Mouse (Mus musculus) heart, embryonic 12.5 days (tissue): ENCODE measurements at regions not wholly inside any gene's neighbourhood (a gene's known extent, or its start where the extent isn't known, plus 50 kb on each side); places are given as distances from the start of the nearest gene placed in this dataset.

Experiments used
- ATAC-seq: fragments of 200-750 bp; cut with Nextera tagmentation; 2 replicates; pipeline ENCODE4 v1.8.0; 2017; ENCODE audit warnings: moderate TSS enrichment, moderate library complexity; ENCODE audit not compliant: insufficient number of reproducible peaks, low FRiP score
- H3K27ac ChIP-seq: fragments of 300-500 bp; sonication (generic); 2 replicates; pipeline ENCODE4 v1.5.1; 2016; ENCODE audit warnings: mild to moderate bottlenecking, moderate library complexity; ENCODE audit not compliant: poor library complexity, severe bottlenecking
- H3K27me3 ChIP-seq: fragments of 300-500 bp; sonication (generic); replicated peaks from 2 replicates; pipeline ENCODE4 v1.6.1; 2016; ENCODE audit warnings: mild to moderate bottlenecking, moderate library complexity
- H3K36me3 ChIP-seq: fragments of 300-500 bp; sonication (generic); 2 replicates; pipeline ENCODE4 v1.6.1; 2016; ENCODE audit warnings: mild to moderate bottlenecking, moderate library complexity
- H3K4me1 ChIP-seq: fragments of 300-500 bp; sonication (generic); replicated peaks from 2 replicates; pipeline ENCODE4 v1.6.1; 2016; ENCODE audit warnings: mild to moderate bottlenecking
- H3K4me2 ChIP-seq: fragments of 300-500 bp; sonication (generic); 2 replicates; pipeline ENCODE4 v1.6.1; 2016; ENCODE audit warnings: mild to moderate bottlenecking, moderate library complexity
- H3K4me3 ChIP-seq: fragments of 300-500 bp; sonication (generic); 2 replicates; pipeline ENCODE4 v1.5.1; 2016; ENCODE audit warnings: mild to moderate bottlenecking
- H3K9ac ChIP-seq: fragments of 300-500 bp; sonication (generic); 2 replicates; pipeline ENCODE4 v1.6.1; 2016; ENCODE audit warnings: mild to moderate bottlenecking, moderate library complexity
- H3K9me3 ChIP-seq: fragments of 300-500 bp; sonication (generic); replicated peaks from 2 replicates; pipeline ENCODE4 v1.6.1; 2016; ENCODE audit warnings: mild to moderate bottlenecking, moderate library complexity
- WGBS: fragments of 180-500 bp; shearing (Covaris S2); methylation state at CpG from one replicate; pipeline ENCODE4 v1.1.7; 2016; 5-methylcytosine and 5-hydroxymethylcytosine counted together

GRCm38 (mm10) chr4:34227611-34228010 is 177.6 kb upstream of the Spaca1 start:
- H3K36me3 ChIP-seq = no peaks in the 10 kb centered on the region
- H3K9me3 ChIP-seq = no peaks in the 10 kb centered on the region
- no peak overlapping the region for H3K4me3 ChIP-seq
- no peak overlapping the region for H3K9ac ChIP-seq
- 72% methylated on average over 5 of the region's 5 CpGs for WGBS
- H3K27me3 ChIP-seq = no peaks in the 10 kb centered on the region
- no peak for ATAC-seq
- H3K4me2 ChIP-seq = no peak overlapping the region
- no peak overlapping the region for H3K27ac ChIP-seq
- 0 out of 2 replicates have a peak, but pooled peaks cover 4% of the 10 kb centered on the region for H3K4me1 ChIP-seq

GRCm38 (mm10) chr4:34231270-34231669 is 181.3 kb upstream of the Spaca1 start:
- ATAC-seq = 0 out of 2 replicates have a peak, but pooled peaks have one; percentile 48
- no peaks in the 10 kb centered on the region for H3K9me3 ChIP-seq

GRCm38 (mm10) chr4:34234204-34234603 is 184.2 kb upstream of the Spaca1 start:
- no peaks in the 10 kb centered on the region for H3K27me3 ChIP-seq
- no peaks in the 10 kb centered on the region for H3K4me1 ChIP-seq
- no peaks in the 10 kb centered on the region for H3K9me3 ChIP-seq
- no peak overlapping the region for H3K4me3 ChIP-seq
- H3K9ac ChIP-seq = no peak overlapping the region
- no peaks in the 10 kb centered on the region for H3K36me3 ChIP-seq
- 70% methylated on average over 11 of the region's 11 CpGs for WGBS
- no peak overlapping the region for H3K4me2 ChIP-seq
- no peak for ATAC-seq
- H3K27ac ChIP-seq = no peak overlapping the region

More at GRCm38 (mm10) chr4:34231270-34231669, 181.3 kb upstream of the Spaca1 start:
- no peak overlapping the region for H3K9ac ChIP-seq
- 9% methylated on average over 3 of the region's 3 CpGs for WGBS
- H3K27ac ChIP-seq = no peak overlapping the region
- no peaks in the 10 kb centered on the region for H3K27me3 ChIP-seq
- no peak overlapping the region for H3K4me2 ChIP-seq
- H3K36me3 ChIP-seq = no peaks in the 10 kb centered on the region
- H3K4me1 ChIP-seq = 0 out of 2 replicates have a peak, but pooled peaks cover 4% of the 10 kb centered on the region
- no peak overlapping the region for H3K4me3 ChIP-seq

DNA sequence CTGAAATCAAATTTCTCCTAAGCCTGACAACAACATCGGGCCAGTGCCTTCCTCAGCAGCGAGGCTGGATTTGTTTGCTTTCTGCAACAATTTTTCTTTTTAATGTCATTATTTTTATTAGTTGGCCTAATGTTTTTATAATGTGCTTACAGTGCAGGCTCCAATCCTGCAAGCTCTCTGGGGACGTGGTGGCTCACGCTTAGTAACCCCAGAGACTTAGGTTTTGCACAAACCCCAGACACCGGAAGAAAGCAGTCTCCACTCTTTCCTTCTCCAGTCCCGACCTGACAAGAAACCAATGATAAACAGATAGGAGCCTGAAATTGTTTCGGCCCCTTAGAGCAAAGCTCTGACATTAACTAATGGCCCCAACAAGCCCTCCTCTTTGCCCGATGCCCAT is 184.7 kb upstream of the Spaca1 start:
- Histone ChIP-seq H3K4me2 (no peak overlapping the region), H3K4me1 (no peaks in the 10 kb centered on the region), H3K27me3 (no peaks in the 10 kb centered on the region), H3K36me3 (no peaks in the 10 kb centered on the region), H3K9me3 (no peaks in the 10 kb centered on the region), H3K27ac (no peak overlapping the region), H3K9ac (no peak overlapping the region), H3K4me3 (no peak overlapping the region)
- no peak for ATAC-seq
- 69% methylated on average over 8 of the region's 8 CpGs for WGBS

DNA sequence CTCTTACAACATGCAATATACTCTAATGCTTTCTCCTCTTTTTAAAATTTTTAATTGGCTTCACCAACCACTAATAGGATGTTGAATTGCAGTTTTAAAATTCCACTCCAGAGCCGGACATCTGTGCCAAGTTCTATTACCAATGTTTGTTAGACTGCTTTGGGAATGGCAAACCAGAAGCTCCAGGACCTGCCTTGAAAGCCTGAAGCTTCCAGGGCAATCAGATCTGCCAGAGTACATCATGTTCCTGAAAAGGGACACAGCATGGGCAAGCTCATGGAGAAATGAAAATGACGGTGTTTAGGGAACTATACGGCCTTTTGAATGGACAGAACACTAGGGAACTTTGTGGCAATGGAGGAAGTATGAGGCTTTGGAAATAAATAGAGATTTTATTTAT is 187.8 kb upstream of the Spaca1 start:
- no peak overlapping the region for H3K9ac ChIP-seq
- no peaks in the 10 kb centered on the region for H3K4me1 ChIP-seq
- no peak overlapping the region for H3K27ac ChIP-seq
- no peak for ATAC-seq
- H3K27me3 ChIP-seq = no peaks in the 10 kb centered on the region
- no peaks in the 10 kb centered on the region for H3K9me3 ChIP-seq
- WGBS = 83% methylated on average over 3 of the region's 3 CpGs
- H3K4me2 ChIP-seq = no peak overlapping the region
- H3K36me3 ChIP-seq = no peaks in the 10 kb centered on the region
- no peak overlapping the region for H3K4me3 ChIP-seq

DNA sequence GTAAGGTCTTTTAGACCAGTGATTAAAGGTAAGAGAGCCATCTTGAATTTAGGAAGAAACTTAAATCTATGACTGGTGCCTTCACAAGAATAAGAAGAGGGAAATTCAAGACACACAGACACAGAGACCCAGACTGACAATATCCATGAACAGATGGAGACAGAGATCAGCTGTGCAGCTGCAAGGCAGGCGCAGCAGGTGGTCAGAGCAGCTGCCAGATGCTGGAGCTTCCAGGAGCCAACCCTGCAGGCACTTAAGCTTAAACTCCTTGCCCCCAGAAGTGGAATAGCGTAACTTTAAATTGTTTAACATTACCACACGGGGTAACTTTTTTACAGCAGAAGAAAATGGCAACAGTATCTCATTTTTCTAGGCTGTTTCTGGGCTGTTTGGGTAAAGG is 189.6 kb upstream of the Spaca1 start:
- no peaks in the 10 kb centered on the region for H3K36me3 ChIP-seq
- no peak overlapping the region for H3K27ac ChIP-seq
- H3K4me2 ChIP-seq = no peak overlapping the region
- ATAC-seq = no peak
- H3K9ac ChIP-seq = no peak overlapping the region
- no peaks in the 10 kb centered on the region for H3K9me3 ChIP-seq
- WGBS = 62% methylated on average over 3 of the region's 3 CpGs
- no peaks in the 10 kb centered on the region for H3K4me1 ChIP-seq
- H3K4me3 ChIP-seq = no peak overlapping the region
- H3K27me3 ChIP-seq = no peaks in the 10 kb centered on the region

GRCm38 (mm10) chr4:34241060-34241571 is 191.1 kb upstream of the Spaca1 start:
- Histone ChIP-seq H3K4me2 (no peak overlapping the region), H3K27ac (no peak overlapping the region), H3K4me3 (no peak overlapping the region), H3K27me3 (no peaks in the 10 kb centered on the region), H3K9me3 (no peaks in the 10 kb centered on the region), H3K36me3 (no peaks in the 10 kb centered on the region), H3K4me1 (no peaks in the 10 kb centered on the region), H3K9ac (no peak overlapping the region)
- 65% methylated on average over 7 of the region's 7 CpGs for WGBS
- no peak for ATAC-seq

DNA sequence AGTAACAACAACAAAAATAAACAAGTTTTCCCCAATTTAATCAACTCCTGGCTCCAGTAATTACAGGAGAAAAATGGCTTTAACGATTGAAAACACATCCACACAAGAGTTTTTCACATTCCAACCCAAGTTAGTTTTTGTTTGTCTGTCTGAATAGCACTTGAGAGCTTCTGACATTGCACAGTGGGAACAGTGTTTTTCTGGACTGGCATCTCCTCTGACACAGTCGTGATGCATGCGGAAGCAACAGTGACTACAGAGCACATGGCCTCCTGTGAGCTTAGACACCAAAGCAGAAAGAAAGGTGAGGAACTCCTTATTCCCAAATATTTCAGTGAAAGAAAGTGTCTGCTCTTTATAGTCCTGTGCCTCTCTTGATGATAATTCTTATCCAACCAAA is 191.7 kb upstream of the Spaca1 start:
- ATAC-seq = no peak
- Histone ChIP-seq H3K4me3 (no peak overlapping the region), H3K27me3 (no peaks in the 10 kb centered on the region), H3K4me2 (no peak overlapping the region), H3K4me1 (no peaks in the 10 kb centered on the region), H3K9ac (no peak overlapping the region), H3K36me3 (no peaks in the 10 kb centered on the region), H3K27ac (no peak overlapping the region), H3K9me3 (no peaks in the 10 kb centered on the region)
- WGBS = 61% methylated on average over 3 of the region's 3 CpGs

- no peak overlapping the region for H3K27ac ChIP-seq
- no peak overlapping the region for H3K9ac ChIP-seq
- no peaks in the 10 kb centered on the region for H3K9me3 ChIP-seq
- no peak for ATAC-seq
- H3K36me3 ChIP-seq = no peaks in the 10 kb centered on the region
- no peak overlapping the region for H3K4me2 ChIP-seq
- H3K27me3 ChIP-seq = no peaks in the 10 kb centered on the region
- no peak overlapping the region for H3K4me3 ChIP-seq
- H3K4me1 ChIP-seq = no peaks in the 10 kb centered on the region
Observed at GRCm38 (mm10) chr4:34259444-34259843, 209.5 kb upstream of the Spaca1 start.

- H3K4me2 ChIP-seq = no peak overlapping the region
- no peaks in the 10 kb centered on the region for H3K9me3 ChIP-seq
- H3K4me1 ChIP-seq = no peaks in the 10 kb centered on the region
- no peak for ATAC-seq
- no peak overlapping the region for H3K27ac ChIP-seq
- 81% methylated on average over 4 of the region's 4 CpGs for WGBS
- H3K4me3 ChIP-seq = no peak overlapping the region
- H3K27me3 ChIP-seq = no peaks in the 10 kb centered on the region
- H3K9ac ChIP-seq = no peak overlapping the region
- H3K36me3 ChIP-seq = no peaks in the 10 kb centered on the region
Observed at GRCm38 (mm10) chr4:34260468-34260867, 210.5 kb upstream of the Spaca1 start.

DNA sequence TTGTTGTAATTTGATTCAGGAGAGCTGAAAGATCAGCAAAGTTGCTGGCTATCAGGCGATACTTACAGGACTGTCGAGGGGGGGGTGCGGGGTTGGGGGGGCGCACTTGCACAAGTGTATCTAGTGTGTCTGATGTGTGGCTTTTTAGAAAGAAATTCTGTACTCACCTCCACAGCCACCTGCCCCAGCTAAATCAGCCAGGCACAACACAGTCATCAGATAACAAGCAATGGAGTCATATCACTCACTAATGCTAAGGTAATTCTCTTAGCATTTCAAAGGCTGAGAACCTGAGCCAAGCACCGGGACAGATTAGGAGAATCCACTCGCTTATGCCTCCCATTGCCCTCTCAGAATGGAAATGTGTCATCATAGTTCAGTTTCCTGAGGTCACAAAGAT is 211.8 kb upstream of the Spaca1 start:
- Histone ChIP-seq H3K9ac (no peak overlapping the region), H3K4me2 (no peak overlapping the region), H3K9me3 (no peaks in the 10 kb centered on the region), H3K27me3 (no peaks in the 10 kb centered on the region), H3K4me1 (no peaks in the 10 kb centered on the region), H3K27ac (no peak overlapping the region), H3K4me3 (no peak overlapping the region), H3K36me3 (no peaks in the 10 kb centered on the region)
- WGBS = 46% methylated on average over 6 of the region's 6 CpGs
- no peak for ATAC-seq

GRCm38 (mm10) chr4:34264431-34264830 is 214.4 kb upstream of the Spaca1 start:
- 81% methylated on average over 5 of the region's 5 CpGs for WGBS
- no peak overlapping the region for H3K27ac ChIP-seq
- H3K4me3 ChIP-seq = no peak overlapping the region

More at GRCm38 (mm10) chr4:34264431-34264830, 214.4 kb upstream of the Spaca1 start:
- Histone ChIP-seq H3K4me1 (no peaks in the 10 kb centered on the region), H3K4me2 (no peak overlapping the region), H3K9me3 (no peaks in the 10 kb centered on the region), H3K27me3 (no peaks in the 10 kb centered on the region), H3K36me3 (no peaks in the 10 kb centered on the region), H3K9ac (no peak overlapping the region)
- no peak for ATAC-seq
